Mouse (Mus musculus) CH12.LX (cell line): ENCODE measurements around the gene Tpx2.

Experiments
- BHLHE40 ChIP-seq: IDR thresholded peaks from 2 replicates; pipeline ENCODE4 v1.6.1; 2011; ENCODE audit warnings: mild to moderate bottlenecking, low read depth, low read length, improper control_type of control experiment
- CHD2 ChIP-seq: IDR thresholded peaks from 2 replicates; pipeline ENCODE4 v1.6.1; 2011; ENCODE audit warnings: low read length, improper control_type of control experiment
- CTCF ChIP-seq, 2 experiments: IDR thresholded peaks in 1 of 2; conservative IDR thresholded peaks in 1 of 2; 2 replicates each; pipeline ENCODE4 v1.5.1; 2011 to 2012; ENCODE audit warnings: low read depth in 2 of 2, low read length in 2 of 2, improper control_type of control experiment in 1 of 2, inconsistent platforms in 1 of 2, mild to moderate bottlenecking in 1 of 2, moderate library complexity in 1 of 2
- ELF1 ChIP-seq: IDR thresholded peaks from 2 replicates; pipeline ENCODE4 v1.6.1; 2014; ENCODE audit warnings: low read depth, mild to moderate bottlenecking, inconsistent platforms, low read length, improper control_type of control experiment
- EP300 ChIP-seq: IDR thresholded peaks from 2 replicates; pipeline ENCODE4 v1.6.1; 2011; ENCODE audit warnings: low read length, improper control_type of control experiment
- KAT2A ChIP-seq: IDR thresholded peaks from 2 replicates; pipeline ENCODE4 v1.6.1; 2012; ENCODE audit warnings: low read length, improper control_type of control experiment, inconsistent platforms; ENCODE audit not compliant: insufficient replicate concordance
- POLR2A ChIP-seq: IDR thresholded peaks from 2 replicates; pipeline ENCODE4 v1.6.1; 2011; ENCODE audit warnings: low read depth, mild to moderate bottlenecking, improper control_type of control experiment, low read length
- USF1 ChIP-seq: IDR thresholded peaks from 2 replicates; pipeline ENCODE4 v1.6.1; 2014; ENCODE audit warnings: low read depth, mild to moderate bottlenecking, inconsistent platforms, low read length, improper control_type of control experiment

DNA sequence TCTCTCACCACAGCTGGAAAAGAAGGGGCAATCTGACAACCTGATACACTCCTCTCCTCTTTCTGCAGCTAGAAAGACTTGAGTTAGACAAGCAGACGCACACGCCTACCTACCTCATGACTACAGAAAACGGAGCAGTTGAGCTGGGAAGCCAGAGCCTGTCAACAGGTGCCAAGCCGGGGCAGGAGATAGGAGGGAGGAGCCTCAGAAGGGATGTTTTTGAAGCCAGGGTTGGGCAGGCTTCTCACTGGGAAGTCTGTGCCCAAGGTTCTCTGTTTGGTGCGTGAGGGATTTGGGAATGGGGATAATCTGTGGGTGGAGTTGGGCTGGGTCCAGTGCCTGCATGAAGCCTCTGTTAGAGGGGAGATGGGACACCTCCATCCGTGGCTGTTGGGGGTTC, 63.7 kb downstream of the Tpx2 start:
- TF ChIP-seq EP300: no peak
- TF ChIP-seq KAT2A: no peak
- no peak for TF ChIP-seq POLR2A
- no peak for TF ChIP-seq CHD2
- TF ChIP-seq USF1: no peak
- no peak for TF ChIP-seq CTCF (conservative IDR thresholded peaks at IDR 0.05 in 1 of 2, IDR thresholded peaks at IDR 0.05 in 1 of 2; ENCODE audit: low read depth in 2 of 2, low read length in 2 of 2)
- no peak for TF ChIP-seq BHLHE40
- no peak for TF ChIP-seq ELF1
